Mouse (Mus musculus): ENCODE data around the gene Adam23. TPM values are rescaled to one million over a fixed set of nuclear protein-coding genes. Genes with fewer than 3 reads are reported as not detected.

The Adam23 gene
- polyA plus RNA-seq, 1 experiment: 0.40 TPM

GRCm38 (mm10) chr1:63572229-63572628 lies 126.5 kb downstream of the Adam23 start:
- H3K4me1 ChIP-seq (ENCODE audit: control insufficient read depth, insufficient read depth, low read length): peaks cover 3% of the 10 kb centered on the region
- no peak for TF ChIP-seq CTCF (IDR thresholded peaks at IDR 0.05; ENCODE audit: low read depth, low read length)
- TF ChIP-seq POLR2A (IDR thresholded peaks at IDR 0.05; ENCODE audit: borderline replicate concordance, low read depth, low read length): no peak
- H3K27ac ChIP-seq (ENCODE audit: insufficient read depth, low read depth, low read length): no peak overlapping the region
- H3K4me3 ChIP-seq (ENCODE audit: insufficient read depth, low read length): no peak overlapping the region

GRCm38 (mm10) chr1:63573432-63573831 lies 127.7 kb downstream of the Adam23 start:
- Histone ChIP-seq H3K4me3 (ENCODE audit: insufficient read depth, low read length) (no peak overlapping the region), H3K27ac (ENCODE audit: insufficient read depth, low read depth, low read length) (no peak overlapping the region), H3K4me1 (ENCODE audit: control insufficient read depth, insufficient read depth, low read length) (no peaks in the 10 kb centered on the region)
- TF ChIP-seq CTCF (IDR thresholded peaks at IDR 0.05; ENCODE audit: low read depth, low read length) (no peak), POLR2A (IDR thresholded peaks at IDR 0.05; ENCODE audit: borderline replicate concordance, low read depth, low read length) (no peak)

- no peak for TF ChIP-seq POLR2A (IDR thresholded peaks at IDR 0.05; ENCODE audit: borderline replicate concordance, low read depth, low read length)
- Histone ChIP-seq H3K4me3 (ENCODE audit: insufficient read depth, low read length) (no peak overlapping the region), H3K27ac (ENCODE audit: insufficient read depth, low read depth, low read length) (no peak overlapping the region), H3K4me1 (ENCODE audit: control insufficient read depth, insufficient read depth, low read length) (no peaks in the 10 kb centered on the region)
Observed at GRCm38 (mm10) chr1:63573864-63574611, 128.3 kb downstream of the Adam23 start.

GRCm38 (mm10) chr1:63576803-63577202 lies 131.1 kb downstream of the Adam23 start:
- no peaks in the 10 kb centered on the region for H3K4me1 ChIP-seq (ENCODE audit: control insufficient read depth, insufficient read depth, low read length)
- no peak for TF ChIP-seq CTCF (IDR thresholded peaks at IDR 0.05; ENCODE audit: low read depth, low read length)
- no peak for TF ChIP-seq POLR2A (IDR thresholded peaks at IDR 0.05; ENCODE audit: borderline replicate concordance, low read depth, low read length)
- no peak overlapping the region for H3K27ac ChIP-seq (ENCODE audit: insufficient read depth, low read depth, low read length)
- H3K4me3 ChIP-seq (ENCODE audit: insufficient read depth, low read length): no peak overlapping the region

- H3K4me1 ChIP-seq (ENCODE audit: control insufficient read depth, insufficient read depth, low read length): no peaks in the 10 kb centered on the region
- no peak for TF ChIP-seq POLR2A (IDR thresholded peaks at IDR 0.05; ENCODE audit: borderline replicate concordance, low read depth, low read length)
- TF ChIP-seq CTCF (IDR thresholded peaks at IDR 0.05; ENCODE audit: low read depth, low read length): no peak
- no peak overlapping the region for H3K27ac ChIP-seq (ENCODE audit: insufficient read depth, low read depth, low read length)
- H3K4me3 ChIP-seq (ENCODE audit: insufficient read depth, low read length): no peak overlapping the region
Observed at GRCm38 (mm10) chr1:63579153-63579552, 133.5 kb downstream of the Adam23 start.

- no peak overlapping the region for H3K27ac ChIP-seq (ENCODE audit: insufficient read depth, low read depth, low read length)
- H3K4me3 ChIP-seq (ENCODE audit: insufficient read depth, low read length): no peak overlapping the region
- TF ChIP-seq POLR2A (IDR thresholded peaks at IDR 0.05; ENCODE audit: borderline replicate concordance, low read depth, low read length) (no peak), CTCF (IDR thresholded peaks at IDR 0.05; ENCODE audit: low read depth, low read length) (no peak)
- no peaks in the 10 kb centered on the region for H3K4me1 ChIP-seq (ENCODE audit: control insufficient read depth, insufficient read depth, low read length)
Observed at GRCm38 (mm10) chr1:63586869-63587268, 141.2 kb downstream of the Adam23 start.

- TF ChIP-seq POLR2A (IDR thresholded peaks at IDR 0.05; ENCODE audit: borderline replicate concordance, low read depth, low read length) (no peak), CTCF (IDR thresholded peaks at IDR 0.05; ENCODE audit: low read depth, low read length) (no peak)
- no peak overlapping the region for H3K27ac ChIP-seq (ENCODE audit: insufficient read depth, low read depth, low read length)
- H3K4me1 ChIP-seq (ENCODE audit: control insufficient read depth, insufficient read depth, low read length): no peaks in the 10 kb centered on the region
- no peak overlapping the region for H3K4me3 ChIP-seq (ENCODE audit: insufficient read depth, low read length)
Observed at GRCm38 (mm10) chr1:63603870-63604500, 158.3 kb downstream of the Adam23 start.

- TF ChIP-seq CTCF (IDR thresholded peaks at IDR 0.05; ENCODE audit: low read depth, low read length) (no peak), POLR2A (IDR thresholded peaks at IDR 0.05; ENCODE audit: borderline replicate concordance, low read depth, low read length) (no peak)
- Histone ChIP-seq H3K27ac (ENCODE audit: insufficient read depth, low read depth, low read length) (no peak overlapping the region), H3K4me1 (ENCODE audit: control insufficient read depth, insufficient read depth, low read length) (no peaks in the 10 kb centered on the region), H3K4me3 (ENCODE audit: insufficient read depth, low read length) (no peak overlapping the region)
Observed at GRCm38 (mm10) chr1:63609613-63610012, 163.9 kb downstream of the Adam23 start.

- Histone ChIP-seq H3K4me1 (ENCODE audit: control insufficient read depth, insufficient read depth, low read length) (no peaks in the 10 kb centered on the region), H3K27ac (ENCODE audit: insufficient read depth, low read depth, low read length) (no peak overlapping the region), H3K4me3 (ENCODE audit: insufficient read depth, low read length) (no peak overlapping the region)
- TF ChIP-seq POLR2A (IDR thresholded peaks at IDR 0.05; ENCODE audit: borderline replicate concordance, low read depth, low read length): no peak
Observed at GRCm38 (mm10) chr1:63614594-63614993, 168.9 kb downstream of the Adam23 start.

- H3K4me1 ChIP-seq (ENCODE audit: control insufficient read depth, insufficient read depth, low read length): no peaks in the 10 kb centered on the region
- TF ChIP-seq POLR2A (IDR thresholded peaks at IDR 0.05; ENCODE audit: borderline replicate concordance, low read depth, low read length) (no peak), CTCF (IDR thresholded peaks at IDR 0.05; ENCODE audit: low read depth, low read length) (no peak)
- H3K27ac ChIP-seq (ENCODE audit: insufficient read depth, low read depth, low read length): no peak within 1 kb of the TSS
- no peak within 1 kb of the TSS for H3K4me3 ChIP-seq (ENCODE audit: insufficient read depth, low read length)
Observed at GRCm38 (mm10) chr1:63615668-63616067, 170.0 kb downstream of the Adam23 start, which contains the start of gene Gm39653. Gene Gm39653 (plus strand): TSS chr1:63615968.
